Mouse (Mus musculus): ENCODE data around the gene Slc35a3.

Gene Slc35a3

GRCm38 (mm10) chr3:116638572-116638971 lies 74.1 kb downstream of the Slc35a3 start:
- DNase-seq (ENCODE audit: low read depth), result no peak

DNA sequence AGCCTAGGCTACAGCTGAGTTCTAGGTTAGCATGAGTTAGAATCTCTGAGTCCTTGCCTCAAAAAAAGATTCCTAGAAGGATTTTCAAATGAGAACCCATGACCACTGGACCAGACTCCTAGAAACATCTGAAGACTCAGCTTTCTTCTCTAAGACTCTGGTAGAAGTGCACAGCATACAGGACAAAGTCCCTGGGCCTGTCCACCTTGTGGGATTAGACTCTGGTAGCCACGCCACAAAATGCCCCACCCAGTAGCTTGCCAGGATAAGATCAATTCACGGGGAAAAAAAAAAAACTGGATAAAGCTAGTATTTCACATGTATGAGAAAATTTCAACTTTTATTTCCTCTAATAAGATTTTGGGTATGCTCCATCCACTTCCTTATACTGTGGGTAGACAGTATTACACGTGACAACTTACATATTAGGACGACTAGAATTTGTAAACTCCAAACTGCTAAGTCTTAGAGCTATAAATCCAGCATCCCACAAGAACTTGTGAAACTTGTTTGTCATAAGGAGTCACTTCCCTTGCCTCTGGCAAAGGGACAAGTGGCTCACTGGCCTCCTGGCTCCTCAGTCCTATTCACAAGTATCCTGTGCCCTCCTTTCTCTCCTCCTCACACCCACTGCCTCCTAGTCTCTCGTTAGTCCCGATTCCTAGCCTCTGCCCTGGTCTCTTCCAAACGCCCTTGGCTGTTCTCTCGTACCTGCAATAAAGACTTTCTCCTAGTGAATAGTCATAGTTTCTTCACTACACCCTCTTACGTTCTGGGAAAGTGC lies 74.7 kb downstream of the Slc35a3 start:
- DNase-seq (ENCODE audit: low read depth), result no peak

DNA sequence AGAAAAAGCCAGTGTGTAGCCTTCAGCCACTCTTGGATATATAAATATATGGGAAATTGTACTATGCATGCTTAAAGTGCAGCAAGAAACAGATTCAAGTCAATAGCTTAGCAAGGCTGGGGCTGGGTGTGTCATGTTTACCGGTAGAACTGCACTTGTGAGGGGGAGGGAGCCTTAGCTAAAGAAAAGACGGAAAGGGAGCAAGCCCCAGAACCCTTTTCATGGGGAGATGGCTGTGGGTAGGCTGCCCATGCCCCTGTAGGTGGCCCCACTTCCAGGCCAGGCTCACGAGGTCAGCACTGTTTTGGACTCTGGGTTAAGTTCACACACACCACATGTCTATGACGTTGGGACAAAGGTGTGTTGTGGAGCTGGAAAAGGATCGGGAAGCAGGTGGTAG lies 76.8 kb downstream of the Slc35a3 start:
- DNase-seq (ENCODE audit: low read depth), result no peak

GRCm38 (mm10) chr3:116634853-116635252 lies 77.8 kb downstream of the Slc35a3 start:
- no peak for DNase-seq (ENCODE audit: low read depth)

- DNase-seq (ENCODE audit: low read depth), result no peak
These were observed 78.5 kb downstream of the Slc35a3 start for GRCm38 (mm10) chr3:116634091-116634490.

DNA sequence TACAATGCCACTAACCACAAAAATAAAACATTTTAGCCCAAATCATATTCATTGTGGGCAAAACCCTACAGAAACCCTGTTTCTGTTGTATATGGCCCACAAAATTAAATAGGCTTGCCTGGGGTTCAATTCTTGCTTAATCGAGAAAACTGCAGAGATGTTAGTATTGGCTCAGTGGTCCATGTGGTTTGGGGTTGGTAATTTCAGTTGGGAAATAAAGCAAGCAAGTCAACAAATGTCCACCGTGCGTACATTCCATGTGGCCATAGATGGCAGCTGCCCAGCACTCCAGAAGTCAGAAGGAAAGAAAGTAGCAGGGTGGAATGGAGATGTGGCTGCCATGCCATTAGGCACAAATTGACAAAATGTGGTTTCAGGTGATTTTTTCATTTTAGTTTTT lies 79.7 kb downstream of the Slc35a3 start:
- no peak for DNase-seq (ENCODE audit: low read depth)

- no peak for DNase-seq (ENCODE audit: low read depth)
These were observed 81.2 kb downstream of the Slc35a3 start for GRCm38 (mm10) chr3:116631459-116631858.

DNA sequence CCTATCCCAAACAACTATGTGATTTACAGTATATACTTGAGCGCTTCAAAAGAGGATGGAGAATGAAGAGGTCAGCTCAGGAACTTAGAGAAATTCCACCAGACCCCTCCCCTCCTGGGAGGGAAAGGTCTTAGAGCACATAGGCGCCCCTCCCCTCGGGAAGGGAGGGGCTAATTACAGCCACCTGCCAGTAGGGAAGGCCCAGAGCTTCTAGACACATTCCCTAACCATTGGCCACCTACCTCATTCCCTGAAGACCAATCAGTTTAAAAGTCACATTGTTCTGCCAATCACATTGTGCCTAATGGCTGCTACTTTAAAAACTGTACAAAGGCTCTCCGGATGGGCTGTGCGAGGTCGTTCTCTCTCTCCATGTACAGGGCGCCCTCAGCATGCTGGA lies 90.0 kb downstream of the Slc35a3 start:
- no peak for DNase-seq (ENCODE audit: low read depth)

DNA sequence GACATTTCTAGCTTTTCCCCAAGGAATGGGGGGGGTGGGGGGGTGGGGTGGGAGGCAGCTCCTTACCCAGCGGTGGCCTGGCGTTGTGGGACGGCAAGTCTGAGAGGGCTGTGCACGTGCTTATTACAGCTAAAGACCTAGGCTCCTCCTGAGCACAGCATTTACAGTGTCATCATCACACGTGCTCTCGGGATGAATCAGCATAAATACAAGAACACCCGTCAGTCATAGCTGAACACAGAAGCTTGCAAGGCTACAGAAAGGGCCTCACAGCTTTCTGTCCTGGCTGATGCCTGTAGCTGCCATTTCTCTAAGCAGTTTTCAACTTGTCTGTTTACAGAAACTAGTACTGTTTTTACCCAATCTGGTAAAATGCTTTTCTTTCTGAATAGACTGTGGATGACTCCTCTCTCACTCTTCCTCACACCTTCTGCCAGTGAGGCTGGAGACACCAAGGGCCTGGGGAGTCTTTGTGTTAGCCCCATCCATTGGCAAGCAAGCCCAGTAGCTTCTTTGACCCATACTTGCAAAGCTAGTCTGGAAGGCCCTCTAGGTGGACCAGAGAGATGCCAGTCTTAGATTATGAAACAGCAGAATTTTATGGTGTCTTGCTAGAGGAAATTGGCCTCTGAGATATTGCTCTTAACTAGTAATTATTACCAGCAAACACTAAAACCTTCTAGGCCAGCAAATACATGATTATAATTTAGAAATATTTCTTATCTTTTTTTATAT lies 91.8 kb downstream of the Slc35a3 start:
- no peak for DNase-seq (ENCODE audit: low read depth)
